Mouse (Mus musculus): ENCODE results near the gene Cldn2.
"Not testable (repeated sequence)": the region's sequence is repeated elsewhere in the genome, so short reads cannot be mapped to it uniquely, and the experiment has no call there.

Gene Cldn2

GRCm38 (mm10) chrX:139800406-139800878 is at the start of gene Cldn2:
Gene Cldn2 (plus strand): TSS chrX:139800828.
- DNase-seq (ENCODE audit: extremely low read depth, low read depth, low spot score): no peak

- no peak for DNase-seq (ENCODE audit: extremely low read depth, low read depth, low spot score)
These were observed 48.8 kb upstream of the Cldn2 start for GRCm38 (mm10) chrX:139751855-139752254.

GRCm38 (mm10) chrX:139758634-139759033 is 42.0 kb upstream of the Cldn2 start:
- DNase-seq (ENCODE audit: extremely low read depth, low read depth, low spot score): not testable (repeated sequence)

GRCm38 (mm10) chrX:139762546-139762945 is 38.1 kb upstream of the Cldn2 start:
- no peak for DNase-seq (ENCODE audit: extremely low read depth, low read depth, low spot score)

- DNase-seq (ENCODE audit: extremely low read depth, low read depth, low spot score): no peak
These were observed 30.5 kb upstream of the Cldn2 start for GRCm38 (mm10) chrX:139769975-139770637.

- DNase-seq (ENCODE audit: extremely low read depth, low read depth, low spot score): no peak
These were observed 26.1 kb upstream of the Cldn2 start for GRCm38 (mm10) chrX:139774309-139775083.

GRCm38 (mm10) chrX:139775084-139775612 is 25.5 kb upstream of the Cldn2 start:
- no peak for DNase-seq (ENCODE audit: extremely low read depth, low read depth, low spot score)

GRCm38 (mm10) chrX:139777357-139777756 is 23.3 kb upstream of the Cldn2 start:
- DNase-seq (ENCODE audit: extremely low read depth, low read depth, low spot score): no peak

GRCm38 (mm10) chrX:139778886-139779285 is 21.7 kb upstream of the Cldn2 start:
- DNase-seq (ENCODE audit: extremely low read depth, low read depth, low spot score): no peak

- DNase-seq (ENCODE audit: extremely low read depth, low read depth, low spot score): no peak
These were observed 21.2 kb upstream of the Cldn2 start for GRCm38 (mm10) chrX:139779401-139779800.

- no peak for DNase-seq (ENCODE audit: extremely low read depth, low read depth, low spot score)
These were observed 19.6 kb upstream of the Cldn2 start for GRCm38 (mm10) chrX:139780988-139781387.

GRCm38 (mm10) chrX:139781563-139781962 is 19.1 kb upstream of the Cldn2 start:
- DNase-seq (ENCODE audit: extremely low read depth, low read depth, low spot score): no peak

- DNase-seq (ENCODE audit: extremely low read depth, low read depth, low spot score): no peak
These were observed 18.2 kb upstream of the Cldn2 start, which contains the start of gene Ripply1 for GRCm38 (mm10) chrX:139782278-139783044. Gene Ripply1 (minus strand): TSS chrX:139782353.

- DNase-seq (ENCODE audit: extremely low read depth, low read depth, low spot score): no peak
These were observed 17.6 kb upstream of the Cldn2 start for GRCm38 (mm10) chrX:139783045-139783422.

- no peak for DNase-seq (ENCODE audit: extremely low read depth, low read depth, low spot score)
These were observed 14.9 kb upstream of the Cldn2 start for GRCm38 (mm10) chrX:139785764-139786163.

- no peak for DNase-seq (ENCODE audit: extremely low read depth, low read depth, low spot score)
These were observed 6.4 kb upstream of the Cldn2 start for GRCm38 (mm10) chrX:139794072-139794845.

- DNase-seq (ENCODE audit: extremely low read depth, low read depth, low spot score): no peak
These were observed 4.6 kb upstream of the Cldn2 start for GRCm38 (mm10) chrX:139796037-139796436.

GRCm38 (mm10) chrX:139797875-139798274 is 2.8 kb upstream of the Cldn2 start:
- DNase-seq (ENCODE audit: extremely low read depth, low read depth, low spot score): no peak

GRCm38 (mm10) chrX:139799953-139800352 is 675 bp upstream of the Cldn2 start:
- no peak for DNase-seq (ENCODE audit: extremely low read depth, low read depth, low spot score)

GRCm38 (mm10) chrX:139803028-139803427 is 2.4 kb downstream of the Cldn2 start:
- no peak for DNase-seq (ENCODE audit: extremely low read depth, low read depth, low spot score)

Data from fat pad, adult 2 months (tissue).